Mouse (Mus musculus): ENCODE results near the gene Qser1. TPM values are rescaled to one million over a fixed set of nuclear protein-coding genes. Genes with fewer than 3 reads are reported as not detected.
"Not testable (repeated sequence)": the region's sequence is repeated elsewhere in the genome, so short reads cannot be mapped to it uniquely, and the experiment has no call there.

Qser1 gene
- polyA plus RNA-seq, 1 experiment, result 7.2 TPM

GRCm38 (mm10) chr2:104847645-104848044 lies 31.1 kb upstream of the Qser1 start:
- Histone ChIP-seq H3K36me3 (ENCODE audit: control insufficient read depth, insufficient read depth, low read length) (no peaks in the 10 kb centered on the region), H3K27me3 (ENCODE audit: control insufficient read depth, insufficient read depth, low read length) (no peaks in the 10 kb centered on the region), H3K27ac (ENCODE audit: control insufficient read depth, insufficient read depth, low read length) (no peak overlapping the region), H3K4me3 (ENCODE audit: control insufficient read depth, insufficient read depth, low read length) (no peak overlapping the region), H3K4me1 (replicated peaks; ENCODE audit: control insufficient read depth, insufficient read depth, low read length) (peaks cover 12% of the 10 kb centered on the region)
- DNase-seq, result peak; percentile 49
- no peak for TF ChIP-seq POLR2A (IDR thresholded peaks at IDR 0.05; ENCODE audit: control insufficient read depth, extremely low read depth, insufficient read depth, low read length, poor library complexity)
- TF ChIP-seq CTCF (IDR thresholded peaks at IDR 0.05; ENCODE audit: borderline replicate concordance, control insufficient read depth, extremely low read depth, insufficient read depth, low read length, poor library complexity), result no peak
- WGBS, result 34% methylated on average over 2 of the region's 2 CpGs

- no peak for TF ChIP-seq POLR2A (IDR thresholded peaks at IDR 0.05; ENCODE audit: control insufficient read depth, extremely low read depth, insufficient read depth, low read length, poor library complexity)
- peaks cover 12% of the 10 kb centered on the region for H3K4me1 ChIP-seq (replicated peaks; ENCODE audit: control insufficient read depth, insufficient read depth, low read length)
Observed at GRCm38 (mm10) chr2:104846638-104847414, 30.3 kb upstream of the Qser1 start.

GRCm38 (mm10) chr2:104842559-104842958 lies 26.0 kb upstream of the Qser1 start:
- Histone ChIP-seq H3K4me3 (ENCODE audit: control insufficient read depth, insufficient read depth, low read length) (no peak overlapping the region), H3K27me3 (ENCODE audit: control insufficient read depth, insufficient read depth, low read length) (no peaks in the 10 kb centered on the region), H3K36me3 (ENCODE audit: control insufficient read depth, insufficient read depth, low read length) (no peaks in the 10 kb centered on the region), H3K4me1 (replicated peaks; ENCODE audit: control insufficient read depth, insufficient read depth, low read length) (peaks cover 3% of the 10 kb centered on the region; the same call in 1 of the 2 replicates), H3K27ac (ENCODE audit: control insufficient read depth, insufficient read depth, low read length) (no peak overlapping the region)
- TF ChIP-seq POLR2A (IDR thresholded peaks at IDR 0.05; ENCODE audit: control insufficient read depth, extremely low read depth, insufficient read depth, low read length, poor library complexity) (no peak), CTCF (IDR thresholded peaks at IDR 0.05; ENCODE audit: borderline replicate concordance, control insufficient read depth, extremely low read depth, insufficient read depth, low read length, poor library complexity) (no peak)
- no peak for DNase-seq

More at GRCm38 (mm10) chr2:104846638-104847414, 30.3 kb upstream of the Qser1 start:
- WGBS, result 47% methylated on average over 4 of the region's 4 CpGs
- Histone ChIP-seq H3K4me3 (ENCODE audit: control insufficient read depth, insufficient read depth, low read length) (no peak overlapping the region), H3K27me3 (ENCODE audit: control insufficient read depth, insufficient read depth, low read length) (no peaks in the 10 kb centered on the region), H3K36me3 (ENCODE audit: control insufficient read depth, insufficient read depth, low read length) (no peaks in the 10 kb centered on the region), H3K27ac (ENCODE audit: control insufficient read depth, insufficient read depth, low read length) (no peak overlapping the region)
- DNase-seq, result no peak

- H3K36me3 ChIP-seq (ENCODE audit: control insufficient read depth, insufficient read depth, low read length), result no peaks in the 10 kb centered on the region
- no peaks in the 10 kb centered on the region for H3K4me1 ChIP-seq (replicated peaks; ENCODE audit: control insufficient read depth, insufficient read depth, low read length)
- H3K4me3 ChIP-seq (ENCODE audit: control insufficient read depth, insufficient read depth, low read length), result no peak overlapping the region
- H3K27me3 ChIP-seq (ENCODE audit: control insufficient read depth, insufficient read depth, low read length), result no peaks in the 10 kb centered on the region
- TF ChIP-seq CTCF (IDR thresholded peaks at IDR 0.05; ENCODE audit: borderline replicate concordance, control insufficient read depth, extremely low read depth, insufficient read depth, low read length, poor library complexity) (no peak), POLR2A (IDR thresholded peaks at IDR 0.05; ENCODE audit: control insufficient read depth, extremely low read depth, insufficient read depth, low read length, poor library complexity) (no peak)
- DNase-seq, result no peak
- WGBS, result 92% methylated on average over 7 of the region's 7 CpGs
- H3K27ac ChIP-seq (ENCODE audit: control insufficient read depth, insufficient read depth, low read length), result no peak overlapping the region
Observed at GRCm38 (mm10) chr2:104841736-104842135, 25.2 kb upstream of the Qser1 start.

- H3K27me3 ChIP-seq (ENCODE audit: control insufficient read depth, insufficient read depth, low read length), result no peaks in the 10 kb centered on the region
- H3K4me1 ChIP-seq (replicated peaks; ENCODE audit: control insufficient read depth, insufficient read depth, low read length), result no peaks in the 10 kb centered on the region
- H3K4me3 ChIP-seq (ENCODE audit: control insufficient read depth, insufficient read depth, low read length), result no peak overlapping the region
- no peaks in the 10 kb centered on the region for H3K36me3 ChIP-seq (ENCODE audit: control insufficient read depth, insufficient read depth, low read length)
- TF ChIP-seq CTCF (IDR thresholded peaks at IDR 0.05; ENCODE audit: borderline replicate concordance, control insufficient read depth, extremely low read depth, insufficient read depth, low read length, poor library complexity) (no peak), POLR2A (IDR thresholded peaks at IDR 0.05; ENCODE audit: control insufficient read depth, extremely low read depth, insufficient read depth, low read length, poor library complexity) (no peak)
- H3K27ac ChIP-seq (ENCODE audit: control insufficient read depth, insufficient read depth, low read length), result no peak overlapping the region
- DNase-seq, result no peak
Observed at GRCm38 (mm10) chr2:104840974-104841373, 24.4 kb upstream of the Qser1 start.

GRCm38 (mm10) chr2:104832486-104832885 lies 15.9 kb upstream of the Qser1 start:
- Histone ChIP-seq H3K4me3 (ENCODE audit: control insufficient read depth, insufficient read depth, low read length) (no peak overlapping the region), H3K27me3 (ENCODE audit: control insufficient read depth, insufficient read depth, low read length) (no peaks in the 10 kb centered on the region), H3K27ac (ENCODE audit: control insufficient read depth, insufficient read depth, low read length) (no peak overlapping the region), H3K4me1 (replicated peaks; ENCODE audit: control insufficient read depth, insufficient read depth, low read length) (no peaks in the 10 kb centered on the region), H3K36me3 (ENCODE audit: control insufficient read depth, insufficient read depth, low read length) (no peaks in the 10 kb centered on the region)
- WGBS, result 95% methylated on average over 2 of the region's 2 CpGs
- TF ChIP-seq CTCF (IDR thresholded peaks at IDR 0.05; ENCODE audit: borderline replicate concordance, control insufficient read depth, extremely low read depth, insufficient read depth, low read length, poor library complexity), result no peak
- no peak for TF ChIP-seq POLR2A (IDR thresholded peaks at IDR 0.05; ENCODE audit: control insufficient read depth, extremely low read depth, insufficient read depth, low read length, poor library complexity)
- DNase-seq, result no peak

- no peaks in the 10 kb centered on the region for H3K4me1 ChIP-seq (replicated peaks; ENCODE audit: control insufficient read depth, insufficient read depth, low read length)
- no peak overlapping the region for H3K27ac ChIP-seq (ENCODE audit: control insufficient read depth, insufficient read depth, low read length)
- H3K36me3 ChIP-seq (ENCODE audit: control insufficient read depth, insufficient read depth, low read length), result no peaks in the 10 kb centered on the region
- TF ChIP-seq POLR2A (IDR thresholded peaks at IDR 0.05; ENCODE audit: control insufficient read depth, extremely low read depth, insufficient read depth, low read length, poor library complexity) (no peak), CTCF (IDR thresholded peaks at IDR 0.05; ENCODE audit: borderline replicate concordance, control insufficient read depth, extremely low read depth, insufficient read depth, low read length, poor library complexity) (no peak)
- H3K27me3 ChIP-seq (ENCODE audit: control insufficient read depth, insufficient read depth, low read length), result no peaks in the 10 kb centered on the region
- H3K4me3 ChIP-seq (ENCODE audit: control insufficient read depth, insufficient read depth, low read length), result no peak overlapping the region
- no peak for DNase-seq
- 97% methylated on average over 4 of the region's 4 CpGs for WGBS
Observed at GRCm38 (mm10) chr2:104826191-104826590, 9.6 kb upstream of the Qser1 start.

GRCm38 (mm10) chr2:104818763-104819162 lies 2.2 kb upstream of the Qser1 start:
- H3K4me3 ChIP-seq (ENCODE audit: control insufficient read depth, insufficient read depth, low read length); H3K27me3 ChIP-seq (ENCODE audit: control insufficient read depth, insufficient read depth, low read length); DNase-seq; H3K4me1 ChIP-seq (replicated peaks; ENCODE audit: control insufficient read depth, insufficient read depth, low read length); H3K36me3 ChIP-seq (ENCODE audit: control insufficient read depth, insufficient read depth, low read length); H3K27ac ChIP-seq (ENCODE audit: control insufficient read depth, insufficient read depth, low read length): not testable (repeated sequence)
- WGBS, result 93% methylated on average over 3 of the region's 3 CpGs
